Mouse (Mus musculus) heart, postnatal 4 days (tissue): ENCODE data around the gene Ino80e. TPM values are rescaled to one million over a fixed set of nuclear protein-coding genes. Genes with fewer than 3 reads are reported as not detected.

ENCODE experiments used
- DNase-seq: peaks from one replicate; pipeline ENCODE4 v3.0.0; 2021
- total RNA-seq, 2 experiments: library from RNA; stranded (reverse); gene quantifications; 2 replicates each; pipeline ENCODE4 v1.2.3; 2021

The Ino80e gene
- total RNA-seq, 2 experiments from 2014 or later, result 33.5 to 34.1 TPM

DNA sequence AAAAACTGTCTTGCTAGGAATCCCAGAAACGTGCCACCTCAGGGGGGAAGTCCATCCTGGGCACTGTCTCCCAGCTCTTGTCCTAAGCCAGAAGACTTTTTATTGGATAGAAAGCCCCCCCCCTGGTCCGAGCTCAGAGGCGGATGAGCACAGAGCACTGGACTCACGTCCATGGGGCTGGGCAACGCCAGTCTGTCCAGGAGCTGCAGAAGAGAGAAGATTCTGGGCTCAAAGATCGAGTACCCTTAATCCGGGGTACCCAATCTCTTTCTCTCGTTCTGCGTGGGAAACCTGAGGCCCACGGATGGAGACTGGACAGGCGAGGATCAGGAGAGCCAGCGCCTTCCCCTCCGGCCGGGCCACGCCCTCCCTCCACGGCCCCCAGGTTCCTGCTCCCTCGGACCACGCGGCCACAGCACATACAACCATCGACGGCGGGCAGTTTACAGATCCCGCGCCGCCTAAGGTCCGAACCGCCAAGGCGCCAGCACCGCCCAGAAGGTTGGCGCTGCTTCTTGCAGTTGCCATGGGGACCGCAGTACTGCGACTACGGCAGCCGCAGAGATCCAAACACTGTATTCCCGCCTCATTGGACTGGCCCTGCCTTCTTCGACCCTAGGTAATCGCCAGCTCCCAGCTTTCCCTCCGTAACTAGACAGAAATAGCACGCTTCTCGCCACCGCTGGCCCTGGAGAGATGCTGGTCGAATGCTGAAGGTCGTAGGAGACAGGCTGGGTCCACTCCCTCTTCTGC lies 53.3 kb downstream of the Ino80e start:
- DNase-seq, result peak; percentile 88

DNA sequence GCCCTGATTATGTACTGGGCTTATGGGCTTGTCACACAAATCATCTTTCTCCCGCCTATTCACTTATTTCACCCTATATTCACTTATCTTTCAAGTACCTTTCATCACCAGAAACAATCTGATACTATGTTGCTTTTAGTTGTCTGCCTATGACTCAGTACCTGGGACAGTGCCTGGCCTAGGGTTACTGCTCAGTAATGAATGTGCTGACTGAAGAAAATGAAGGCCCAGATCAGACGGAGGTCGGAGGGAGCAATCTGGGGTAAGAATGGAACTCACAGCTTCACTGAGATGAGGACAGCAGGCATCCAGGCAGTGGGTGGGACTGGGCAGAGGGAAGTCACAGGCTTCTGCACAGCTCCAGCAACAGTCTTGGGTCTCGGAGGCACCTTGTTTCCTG lies 54.8 kb downstream of the Ino80e start:
- no peak for DNase-seq

DNA sequence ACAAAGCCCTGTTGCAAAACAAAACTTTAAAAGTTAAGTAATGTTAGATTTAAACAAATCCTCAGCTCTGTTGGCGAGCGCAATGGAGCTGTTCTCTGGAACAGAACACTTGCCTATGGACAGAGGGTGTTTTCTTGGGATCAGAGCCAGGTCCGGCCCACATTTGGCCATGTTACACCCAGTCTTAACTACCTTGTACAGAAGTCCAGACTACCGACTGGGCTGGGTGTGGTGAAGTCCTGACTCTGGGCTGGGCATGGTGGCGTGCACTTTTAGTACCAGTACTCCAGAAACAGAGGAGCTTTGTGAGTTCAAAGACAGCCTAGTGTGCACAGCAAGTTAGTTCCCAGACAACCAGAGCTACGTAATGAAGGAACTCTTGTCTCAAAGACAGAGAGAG lies 55.2 kb downstream of the Ino80e start:
- DNase-seq, result no peak

DNA sequence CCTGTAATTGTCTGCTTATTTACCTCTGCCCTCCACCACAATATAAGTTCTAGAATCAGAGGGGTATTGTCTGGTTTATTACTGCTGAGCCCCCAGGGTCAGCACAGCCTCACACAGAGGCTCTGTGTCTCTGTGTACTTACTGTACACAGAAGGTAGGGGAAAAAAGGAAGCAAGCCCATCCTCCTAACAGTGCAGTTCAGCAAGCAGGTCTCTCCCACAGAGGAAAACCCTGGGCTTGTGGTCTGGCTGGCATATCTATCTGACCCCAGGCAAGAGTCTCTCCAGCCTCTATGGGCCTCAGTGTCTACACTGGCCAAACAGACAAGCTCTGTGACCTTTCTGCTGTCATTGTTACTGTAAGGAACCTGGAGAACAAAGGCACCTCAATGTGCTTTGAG lies 58.4 kb downstream of the Ino80e start:
- no peak for DNase-seq

DNA sequence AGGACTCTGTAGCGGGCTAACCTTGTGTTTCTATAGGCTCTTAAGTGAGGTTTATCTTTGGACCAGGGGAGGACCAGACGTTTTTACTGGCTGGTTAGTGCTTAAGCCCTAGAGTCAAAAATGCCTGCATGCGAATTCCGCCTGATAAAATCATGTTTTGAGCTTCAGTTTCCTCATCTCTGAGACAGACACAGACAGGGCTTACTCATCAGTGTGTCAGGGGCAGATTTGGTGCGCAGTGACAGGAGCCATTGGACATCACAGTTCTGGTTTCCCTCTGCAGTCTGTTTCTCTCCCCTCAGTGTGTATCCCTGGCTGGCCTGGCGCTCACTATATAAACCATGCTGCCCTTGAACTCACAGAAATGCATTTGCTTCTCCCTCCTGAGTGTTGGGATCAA lies 59.0 kb downstream of the Ino80e start:
- no peak for DNase-seq

DNA sequence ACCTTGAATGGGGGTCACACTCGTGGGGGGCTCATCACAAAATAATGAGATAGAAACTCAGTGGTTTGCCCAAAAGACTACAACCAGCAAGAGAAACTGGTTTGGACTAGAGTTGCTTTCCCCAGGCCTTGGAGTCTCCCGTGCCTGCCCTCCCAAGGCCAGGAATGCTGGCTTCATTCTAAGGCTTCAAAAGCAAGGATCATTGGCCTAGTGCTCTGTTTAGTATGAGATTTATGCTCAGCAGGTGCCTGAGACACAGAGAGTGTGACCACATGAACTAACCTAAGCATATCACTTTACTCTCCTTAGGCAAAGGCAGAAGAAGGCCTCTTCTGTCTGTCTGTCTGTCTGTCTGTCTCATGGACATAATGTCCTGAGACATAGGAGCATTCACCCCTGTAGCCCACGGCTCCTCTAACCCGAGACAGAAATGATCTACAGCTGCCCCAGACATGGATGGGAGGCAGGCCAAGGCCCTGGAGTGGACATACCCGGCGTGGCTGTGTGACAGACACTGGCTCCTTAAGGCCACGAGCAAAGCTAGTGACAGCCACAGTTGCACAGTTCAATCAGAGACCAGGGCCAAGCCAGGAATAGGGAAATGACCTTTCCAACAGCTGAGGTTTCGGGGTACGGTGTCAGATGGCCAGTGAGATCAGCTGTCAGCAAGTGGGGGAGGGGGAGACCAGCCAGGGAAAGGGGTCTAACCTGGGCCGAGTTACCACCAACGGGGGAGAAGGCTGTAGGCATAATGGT lies 59.9 kb downstream of the Ino80e start:
- no peak for DNase-seq

DNA sequence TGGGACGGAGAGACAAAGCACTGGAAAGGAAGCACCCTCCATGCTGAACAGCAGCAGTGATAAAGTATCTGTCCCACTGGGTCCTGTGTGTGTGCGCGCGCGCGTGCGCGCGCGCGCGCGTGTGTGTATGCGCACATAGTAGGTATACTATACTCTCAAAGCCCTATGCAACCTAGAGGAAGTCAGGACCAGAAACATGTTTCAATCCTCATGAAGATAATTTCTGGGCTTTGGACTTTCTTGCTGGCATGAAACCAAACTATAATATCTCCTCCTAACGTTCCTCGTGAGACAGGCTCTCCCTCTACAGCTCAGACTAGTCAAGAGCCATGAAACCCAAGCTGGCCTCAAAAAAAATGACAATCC lies 61.1 kb downstream of the Ino80e start:
- DNase-seq, result no peak

Other genes starting within 250 kb of the Ino80e start
- 1 to 10 TPM; 5.7 to 6.8 TPM for gene Nupr1, start 231.5 kb downstream of the Ino80e start, total RNA-seq
- 10 to 100 TPM; 30.9 to 33.2 TPM for gene Sgf29, start 213.1 kb downstream of the Ino80e start, total RNA-seq
- 1 to 10 TPM; 5.5 to 6.6 TPM for gene Sult1a1, start 185.9 kb downstream of the Ino80e start, total RNA-seq
- gene Bola2, start 167.0 kb downstream of the Ino80e start, total RNA-seq, result 10 to 100 TPM; 56.8 to 57.3 TPM
- 1 to 10 TPM; 7.2 to 8.1 TPM for gene Slx1b, start 166.6 kb downstream of the Ino80e start, total RNA-seq
- gene Coro1a, start 154.6 kb downstream of the Ino80e start, total RNA-seq, result 1 to 10 TPM; 8.4 to 9.2 TPM
- gene Mapk3, start 102.8 kb downstream of the Ino80e start, total RNA-seq, result 10 to 100 TPM; 80.3 to 90.9 TPM
- gene Gdpd3, start 96.0 kb downstream of the Ino80e start, total RNA-seq, result 1 to 10 TPM; 3.7 to 4.2 TPM
- gene Ypel3, start 85.4 kb downstream of the Ino80e start, total RNA-seq, result 10 to 100 TPM; 31.8 to 34.0 TPM
- gene Tbx6, start 80.9 kb downstream of the Ino80e start, total RNA-seq, result under 1 TPM in 1 of 2 experiments, not detected in 1; 0.26 TPM
- 10 to 100 TPM; 67.6 to 76.6 TPM for gene Ppp4c, start 69.9 kb downstream of the Ino80e start, total RNA-seq
- 1 to 10 TPM; 7.7 to 9.3 TPM for gene Fam57b, start 64.7 kb downstream of the Ino80e start, total RNA-seq
- not detected for gene 4930451I11Rik, start 30.7 kb downstream of the Ino80e start, total RNA-seq
- gene Doc2a, start 15.0 kb downstream of the Ino80e start, total RNA-seq, result not detected
- gene Hirip3, start 405 bp downstream of the Ino80e start, total RNA-seq, result 10 to 100 TPM; 22.8 to 26.1 TPM
- gene Taok2, start 22.3 kb upstream of the Ino80e start, total RNA-seq, result 10 to 100 TPM; 65.0 to 66.5 TPM
- 10 to 100 TPM; 12.9 to 14.7 TPM for gene Tmem219, start 60.5 kb upstream of the Ino80e start, total RNA-seq
- gene Kctd13, start 66.5 kb upstream of the Ino80e start, total RNA-seq, result 10 to 100 TPM; 10.4 to 10.7 TPM
- gene Asphd1, start 87.2 kb upstream of the Ino80e start, total RNA-seq, result under 1 TPM in 1 of 2 experiments, not detected in 1; 0.36 TPM
- 10 to 100 TPM; 18.6 to 21.2 TPM for gene Sez6l2, start 88.2 kb upstream of the Ino80e start, total RNA-seq
- 10 to 100 TPM; 69.2 to 72.1 TPM for gene Cdipt, start 113.5 kb upstream of the Ino80e start, total RNA-seq
- under 1 TPM; 0.24 to 0.29 TPM for gene Cdiptos, start 113.7 kb upstream of the Ino80e start, total RNA-seq
- gene Mvp, start 152.2 kb upstream of the Ino80e start, total RNA-seq, result 10 to 100 TPM; 27.2 to 28.4 TPM
- 1 to 10 TPM; 1.2 to 1.9 TPM for gene Pagr1b, start 154.1 kb upstream of the Ino80e start, total RNA-seq
- gene Pagr1a, start 155.0 kb upstream of the Ino80e start, total RNA-seq, result 10 to 100 TPM; 10.4 to 14.8 TPM
- 10 to 100 TPM; 10.0 to 18.2 TPM for gene Gm42742, start 158.7 kb upstream of the Ino80e start, total RNA-seq
- gene Prrt2, start 158.8 kb upstream of the Ino80e start, total RNA-seq, result 1 to 10 TPM; 1.6 to 2.0 TPM
- gene Maz, start 164.7 kb upstream of the Ino80e start, total RNA-seq, result 100 to 1,000 TPM; 152 TPM
- gene Kif22, start 180.1 kb upstream of the Ino80e start, total RNA-seq, result 10 to 100 TPM; 43.2 to 48.6 TPM
- not detected for gene Zg16, start 225.0 kb upstream of the Ino80e start, total RNA-seq
- under 1 TPM; 0.71 to 0.74 TPM for gene AI467606, start 229.0 kb upstream of the Ino80e start, total RNA-seq